Mouse (Mus musculus) lung, postnatal 0 days (tissue): Measurements from ENCODE around the gene Plxnb2.

Experiments used
- CTCF ChIP-seq: IDR thresholded peaks from 2 replicates; pipeline ENCODE4 v1.5.1; 2016; ENCODE audit warnings: antibody characterized with exemption, mild to moderate bottlenecking
- EP300 ChIP-seq: IDR thresholded peaks from 2 replicates; pipeline ENCODE4 v1.6.1; 2016; ENCODE audit warnings: antibody characterized with exemption, mild to moderate bottlenecking, control low read depth

DNA sequence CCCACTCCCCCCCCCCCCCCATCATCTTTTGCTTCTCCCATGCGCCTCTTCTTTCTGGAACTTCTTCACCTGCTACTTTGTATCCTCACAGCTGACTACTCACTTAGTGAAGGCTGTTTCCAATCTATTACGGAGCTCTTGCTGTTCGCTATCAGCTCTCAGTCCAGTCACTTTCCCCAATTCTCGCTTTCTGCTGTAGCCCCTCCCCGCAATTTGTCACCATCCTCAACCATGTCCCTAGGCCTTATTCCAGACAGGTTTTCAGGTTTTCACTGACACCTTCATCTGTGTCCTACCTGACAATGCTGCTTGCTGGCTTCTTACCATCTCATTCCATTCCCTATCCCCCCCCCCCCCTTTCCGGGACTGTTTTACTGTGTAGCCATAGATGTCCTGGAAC is 31.9 kb upstream of the Plxnb2 start:
- TF ChIP-seq CTCF (no peak), EP300 (no peak)
